Mouse (Mus musculus): Measurements from ENCODE around the gene Ptprk.

The Ptprk gene

GRCm38 (mm10) chr10:28074653-28075451 lies at the start of gene Ptprk:
Ptprk (plus strand) TSS chr10:28074820.
- peak; percentile 64 for DNase-seq

GRCm38 (mm10) chr10:28027791-28028190 lies 46.8 kb upstream of the Ptprk start:
- no peak for DNase-seq

GRCm38 (mm10) chr10:28036456-28036855 lies 38.2 kb upstream of the Ptprk start:
- DNase-seq, result no peak

GRCm38 (mm10) chr10:28054764-28055163 lies 19.9 kb upstream of the Ptprk start:
- DNase-seq, result no peak

GRCm38 (mm10) chr10:28059222-28059621 lies 15.4 kb upstream of the Ptprk start:
- no peak for DNase-seq

- no peak for DNase-seq
These were observed 6.6 kb upstream of the Ptprk start for GRCm38 (mm10) chr10:28067997-28068396.

- no peak for DNase-seq
These were observed 498 bp upstream of the Ptprk start for GRCm38 (mm10) chr10:28073991-28074652.

GRCm38 (mm10) chr10:28075491-28076035 lies 943 bp downstream of the Ptprk start:
- DNase-seq, result no peak

- DNase-seq, result no peak
These were observed 1.6 kb downstream of the Ptprk start for GRCm38 (mm10) chr10:28076036-28076855.

GRCm38 (mm10) chr10:28078270-28078669 lies 3.6 kb downstream of the Ptprk start:
- no peak for DNase-seq

GRCm38 (mm10) chr10:28081221-28081620 lies 6.6 kb downstream of the Ptprk start:
- no peak for DNase-seq

GRCm38 (mm10) chr10:28083183-28083582 lies 8.6 kb downstream of the Ptprk start:
- DNase-seq, result no peak

GRCm38 (mm10) chr10:28083625-28084024 lies 9.0 kb downstream of the Ptprk start:
- DNase-seq, result no peak

GRCm38 (mm10) chr10:28087341-28087740 lies 12.7 kb downstream of the Ptprk start:
- no peak for DNase-seq

GRCm38 (mm10) chr10:28087749-28088148 lies 13.1 kb downstream of the Ptprk start:
- no peak for DNase-seq

GRCm38 (mm10) chr10:28096007-28096406 lies 21.4 kb downstream of the Ptprk start:
- DNase-seq, result no peak

- DNase-seq, result no peak
These were observed 23.0 kb downstream of the Ptprk start for GRCm38 (mm10) chr10:28097637-28098036.

GRCm38 (mm10) chr10:28098923-28099322 lies 24.3 kb downstream of the Ptprk start:
- no peak for DNase-seq

GRCm38 (mm10) chr10:28103406-28103906 lies 28.8 kb downstream of the Ptprk start:
- no peak for DNase-seq

GRCm38 (mm10) chr10:28103924-28104323 lies 29.3 kb downstream of the Ptprk start:
- no peak for DNase-seq

GRCm38 (mm10) chr10:28105247-28105646 lies 30.6 kb downstream of the Ptprk start:
- no peak for DNase-seq

- DNase-seq, result no peak
These were observed 38.4 kb downstream of the Ptprk start for GRCm38 (mm10) chr10:28112826-28113589.
